Mouse (Mus musculus): Measurements from ENCODE around the gene Hoxc10.

- TF ChIP-seq CTCF (conservative IDR thresholded peaks at IDR 0.05; ENCODE audit: low read length) (no peak), POU5F1 (IDR thresholded peaks at IDR 0.05; ENCODE audit: borderline replicate concordance, low read length) (no peak), NANOG (IDR thresholded peaks at IDR 0.05; ENCODE audit: borderline replicate concordance, low read length) (no peak)
These were observed 25.6 kb downstream of the Hoxc10 start for GRCm38 (mm10) chr15:102992206-102992605.
